Comparison of ENCODE assay signal across 9 mouse cellular contexts in the genomic region with DNA sequence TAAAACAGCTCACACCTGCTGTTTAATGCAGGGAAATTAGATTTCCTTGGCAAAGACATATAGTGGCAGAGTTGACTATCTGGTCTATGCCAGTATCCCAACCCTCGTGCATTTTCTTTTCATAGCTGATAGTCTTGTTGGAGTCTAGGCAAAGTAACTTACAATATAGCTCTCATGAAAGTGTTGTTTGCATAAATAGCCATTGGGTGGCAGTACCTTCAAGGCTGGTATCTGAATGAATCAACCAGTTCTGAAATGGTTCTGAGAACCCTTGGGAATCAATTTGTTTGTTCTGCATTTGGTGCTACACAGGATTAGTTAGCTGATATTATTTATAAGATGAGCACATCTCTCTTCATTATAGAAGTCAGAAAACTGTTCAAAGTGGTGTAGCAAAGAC.
DNase-seq lines count a peak whose midpoint lies in the region.
"Had no signal": no experiment of that assay in that cellular context is flagged by ENCODE, and none has a peak within 500 bp of the region (broad histone marks: within the 10 kb centered on the region; RNA-seq: fewer than 3 reads in every experiment).

No protein-coding gene starts in this region.

- intact Hi-C loops in left cerebral cortex, postnatal 14 days (cut with DNase I), result loop anchor here (5.0 to 10.0 kb wide), 2 partner anchors 131 to 954 kb away; partner anchors contain the start of gene Glra2
- intact Hi-C loops in left cerebral cortex, postnatal 10 days (cut with DNase I), result loop anchor here (5.0 kb wide), 1 partner anchor 954 kb away; no protein-coding TSS in a partner anchor

- peak; percentile 3 to 53 for DNase-seq in frontal cortex, adult 2 months (ENCODE audit: extremely low spot score in 1 of 2, low spot score in 1 of 2)
- no peak for DNase-seq in frontal cortex, postnatal 14 days (ENCODE audit: low spot score in 2 of 2)
- DNase-seq in left cerebral cortex, postnatal 14 days (ENCODE audit: low spot score in 2 of 2), result peak; percentile 14 to 18
- DNase-seq in left cerebral cortex, postnatal 10 days (ENCODE audit: extremely low spot score in 1 of 2, low spot score in 2 of 2), result no peak
- peak; percentile 3 to 17 for DNase-seq in right cerebral cortex, adult 2 months (ENCODE audit: low spot score in 2 of 2)
- no peak for DNase-seq in right cerebral cortex, postnatal 36 days (ENCODE audit: low spot score in 2 of 2)
- no peak for DNase-seq in ovary, postnatal 10 days (ENCODE audit: low spot score)
- DNase-seq: gastrocnemius, postnatal 14 days; kidney, postnatal 14 days had no signal

Comparison
In these comparisons a context has a peak if more than half of its experiments do, and no peak if none do; other contexts are left out.
1. DNase-seq: peak in frontal cortex, adult 2 months (2 of 2), left cerebral cortex, postnatal 14 days (2 of 2) and right cerebral cortex, adult 2 months (2 of 2); none in frontal cortex, postnatal 14 days (0 of 2), left cerebral cortex, postnatal 10 days (0 of 2), right cerebral cortex, postnatal 36 days (0 of 2) and ovary, postnatal 10 days (single experiment).